Mouse (Mus musculus) erythroblast, embryonic 14.5 days (primary cell): Measurements from ENCODE around the gene Pknox2. TPM values are rescaled to one million over a fixed set of nuclear protein-coding genes. Genes with fewer than 3 reads are reported as not detected.

ENCODE experiments used
- H3K27me3 ChIP-seq: 2 replicates; pipeline ENCODE4 v1.6.1; 2012; ENCODE audit warnings: inconsistent platforms; ENCODE audit not compliant: control insufficient read depth
- H3K36me3 ChIP-seq: 2 replicates; pipeline ENCODE4 v1.6.1; 2012; ENCODE audit warnings: mild to moderate bottlenecking, inconsistent platforms; ENCODE audit not compliant: control insufficient read depth
- H3K4me1 ChIP-seq: 2 replicates; pipeline ENCODE4 v1.6.1; 2012; ENCODE audit warnings: inconsistent platforms; ENCODE audit not compliant: control insufficient read depth
- H3K4me3 ChIP-seq: replicated peaks from 2 replicates; pipeline ENCODE3; 2012; ENCODE audit warnings: moderate library complexity, mild to moderate bottlenecking, inconsistent platforms
- H3K9me3 ChIP-seq: 2 replicates; pipeline ENCODE4 v1.6.1; 2012; ENCODE audit warnings: low read length, inconsistent platforms, mixed read lengths; ENCODE audit not compliant: control insufficient read depth
- GATA1 ChIP-seq: IDR thresholded peaks from 2 replicates; pipeline ENCODE4 v1.6.1; 2012; ENCODE audit warnings: low read length, inconsistent platforms, mixed read lengths
- TAL1 ChIP-seq: IDR thresholded peaks from 3 replicates; pipeline ENCODE4 v1.6.1; 2012; ENCODE audit warnings: low read length, inconsistent platforms, mixed read lengths
- polyA plus RNA-seq: library from polyadenylated mRNA; stranded (reverse); fragments of >175 nt; gene quantifications from 2 replicates; pipeline ENCODE4 v1.2.3, GENCODE M21; 2012

The Pknox2 gene
- polyA plus RNA-seq, 1 experiment = not detected

DNA sequence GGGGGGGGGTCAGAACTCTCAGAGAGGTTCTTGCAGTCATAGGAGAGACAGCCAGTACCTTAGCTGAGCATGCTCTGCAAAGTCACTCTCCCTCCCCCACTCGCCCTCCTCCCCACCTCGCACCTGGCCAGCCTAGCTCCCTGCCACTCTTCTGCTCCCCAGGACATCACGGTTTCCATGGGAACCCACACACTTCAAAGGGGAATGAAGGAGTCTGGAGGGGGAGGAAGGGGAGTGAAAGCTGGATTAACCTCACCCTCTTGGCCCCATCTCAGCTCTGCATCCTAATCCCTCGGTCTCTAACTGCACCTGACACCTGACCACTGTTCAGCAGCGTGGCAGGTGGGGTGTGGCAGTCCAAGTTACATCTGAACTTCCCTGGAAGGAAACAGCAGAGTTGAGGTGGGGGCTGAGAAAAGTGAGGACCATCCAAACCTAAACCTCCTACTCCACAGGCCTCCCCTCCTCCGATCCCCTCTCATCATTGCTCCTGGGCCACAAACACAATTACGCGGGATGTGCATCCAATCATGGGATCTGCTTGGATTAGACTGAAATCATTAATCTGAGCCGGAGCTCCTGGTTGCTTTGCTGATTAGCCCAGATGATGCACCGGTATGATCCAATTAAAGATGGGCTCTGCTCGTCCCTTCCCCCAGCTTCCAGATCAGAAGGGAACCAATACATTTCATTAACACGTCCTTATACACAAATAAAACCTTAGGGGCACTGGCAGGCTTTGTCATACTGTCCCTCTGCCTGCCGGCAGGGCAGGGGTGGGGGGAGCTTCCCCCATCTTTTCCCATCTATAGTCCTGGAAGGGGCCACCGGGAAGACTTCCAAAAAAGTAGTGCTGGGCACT is 196.7 kb downstream of the Pknox2 start:
- no peaks in the 10 kb centered on the region for H3K36me3 ChIP-seq

DNA sequence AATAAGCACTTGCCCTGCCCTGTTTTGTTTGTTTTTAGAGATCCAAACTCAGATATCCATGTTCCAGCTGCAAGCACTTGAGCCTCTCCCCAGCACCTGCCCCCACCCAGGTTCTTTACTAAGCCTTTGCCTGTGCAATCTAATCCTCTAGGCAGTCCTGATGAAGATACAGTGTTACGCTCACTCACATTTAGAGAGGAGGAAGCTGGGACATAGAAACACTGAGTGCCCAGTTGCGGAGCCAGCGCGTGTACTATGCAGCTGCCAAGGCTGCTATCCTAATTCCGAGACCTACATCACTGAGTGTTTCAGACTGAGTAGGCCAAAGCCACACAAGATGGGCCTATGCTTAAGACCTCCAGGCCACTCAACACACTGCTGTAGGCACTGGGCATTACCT is 199.0 kb downstream of the Pknox2 start:
- Histone ChIP-seq H3K4me1 (no peaks in the 10 kb centered on the region), H3K9me3 (no peaks in the 10 kb centered on the region), H3K27me3 (no peaks in the 10 kb centered on the region)

More for the DNA sequence above, 196.7 kb downstream of the Pknox2 start:
- H3K9me3 ChIP-seq = no peaks in the 10 kb centered on the region
- H3K4me1 ChIP-seq = no peaks in the 10 kb centered on the region
- no peak for TF ChIP-seq TAL1
- no peak for TF ChIP-seq GATA1
- H3K27me3 ChIP-seq = no peaks in the 10 kb centered on the region
- H3K4me3 ChIP-seq = no peak overlapping the region

DNA sequence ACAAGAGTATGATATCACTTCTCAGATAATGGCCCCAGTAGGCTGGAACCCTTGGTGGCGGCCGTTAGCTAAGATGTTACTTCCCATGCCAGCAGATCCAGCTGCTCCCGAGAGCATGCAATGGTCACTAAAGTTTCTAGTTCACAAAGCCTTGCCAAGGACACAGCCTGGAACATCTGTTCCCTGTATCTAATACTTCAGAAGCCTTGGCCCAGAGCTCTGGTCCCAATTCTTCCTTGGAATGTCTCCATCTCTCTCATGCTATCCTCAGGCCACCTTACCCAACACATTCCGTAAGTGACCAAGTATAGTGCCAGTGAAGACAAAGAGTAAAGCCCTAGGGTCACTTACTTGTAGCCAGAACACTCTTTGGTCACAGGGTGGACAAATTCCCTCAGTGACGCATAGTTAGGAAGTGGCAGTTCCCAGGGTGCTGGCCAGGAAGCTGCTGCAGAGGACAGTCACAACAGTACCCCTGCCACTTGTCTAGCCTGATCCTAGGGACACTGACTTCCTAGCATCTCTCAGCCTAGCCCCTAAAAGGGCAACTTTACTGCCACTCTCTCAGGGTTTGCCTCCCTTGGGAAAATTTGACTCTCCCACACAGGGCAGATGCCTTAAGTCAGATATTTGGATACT is 200.0 kb downstream of the Pknox2 start:
- Histone ChIP-seq H3K27me3 (no peaks in the 10 kb centered on the region), H3K9me3 (no peaks in the 10 kb centered on the region), H3K4me3 (no peak overlapping the region), H3K4me1 (no peaks in the 10 kb centered on the region), H3K36me3 (no peaks in the 10 kb centered on the region)
- TF ChIP-seq GATA1 (no peak), TAL1 (no peak)

More for the DNA sequence above, 199.0 kb downstream of the Pknox2 start:
- TF ChIP-seq TAL1 = no peak
- no peak for TF ChIP-seq GATA1
- Histone ChIP-seq H3K4me3 (no peak overlapping the region), H3K36me3 (no peaks in the 10 kb centered on the region)

- Histone ChIP-seq H3K27me3 (no peaks in the 10 kb centered on the region), H3K4me3 (no peak overlapping the region), H3K36me3 (no peaks in the 10 kb centered on the region), H3K9me3 (no peaks in the 10 kb centered on the region), H3K4me1 (no peaks in the 10 kb centered on the region)
- no peak for TF ChIP-seq TAL1
- TF ChIP-seq GATA1 = no peak
Measured at GRCm38 (mm10) chr9:36944843-36945242, 202.4 kb downstream of the Pknox2 start.

DNA sequence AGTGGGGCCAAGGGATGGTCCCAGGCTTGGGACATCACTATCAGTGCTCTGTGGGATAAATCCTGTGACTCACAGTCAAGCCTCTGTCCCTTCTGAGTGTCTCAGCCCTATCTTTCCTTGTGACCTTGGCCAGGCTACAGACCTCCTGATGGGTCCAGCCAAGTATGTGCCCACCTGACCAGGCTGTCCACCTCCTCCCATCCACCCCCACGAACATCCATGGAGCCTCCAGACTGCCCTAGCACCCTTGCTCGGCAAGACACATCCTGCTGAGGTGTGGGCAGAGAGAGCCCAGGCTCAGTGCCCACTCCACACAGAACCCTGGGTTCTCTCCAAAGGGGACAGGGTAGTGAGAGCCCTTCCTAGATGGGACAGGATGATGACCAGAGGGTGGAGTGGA is 204.6 kb downstream of the Pknox2 start:
- Histone ChIP-seq H3K27me3 (no peaks in the 10 kb centered on the region), H3K4me3 (no peak overlapping the region), H3K4me1 (no peaks in the 10 kb centered on the region), H3K9me3 (no peaks in the 10 kb centered on the region), H3K36me3 (no peaks in the 10 kb centered on the region)
- TF ChIP-seq GATA1 = no peak

- no peak for TF ChIP-seq GATA1
- no peak for TF ChIP-seq TAL1
- Histone ChIP-seq H3K36me3 (no peaks in the 10 kb centered on the region), H3K27me3 (no peaks in the 10 kb centered on the region), H3K9me3 (no peaks in the 10 kb centered on the region), H3K4me1 (no peaks in the 10 kb centered on the region), H3K4me3 (no peak overlapping the region)
Measured at GRCm38 (mm10) chr9:36942131-36942530, 205.1 kb downstream of the Pknox2 start.

- no peak for TF ChIP-seq GATA1
- TF ChIP-seq TAL1 = no peak
- no peaks in the 10 kb centered on the region for H3K36me3 ChIP-seq
- H3K9me3 ChIP-seq = no peaks in the 10 kb centered on the region
- H3K4me3 ChIP-seq = no peak overlapping the region
- H3K27me3 ChIP-seq = no peaks in the 10 kb centered on the region
- no peaks in the 10 kb centered on the region for H3K4me1 ChIP-seq
Measured at GRCm38 (mm10) chr9:36941565-36941964, 205.6 kb downstream of the Pknox2 start.

GRCm38 (mm10) chr9:36938601-36939078 is 208.6 kb downstream of the Pknox2 start:
- Histone ChIP-seq H3K4me1 (no peaks in the 10 kb centered on the region), H3K4me3 (no peak overlapping the region), H3K9me3 (no peaks in the 10 kb centered on the region), H3K36me3 (no peaks in the 10 kb centered on the region), H3K27me3 (no peaks in the 10 kb centered on the region)
- no peak for TF ChIP-seq GATA1
- no peak for TF ChIP-seq TAL1

- Histone ChIP-seq H3K9me3 (no peaks in the 10 kb centered on the region), H3K36me3 (no peaks in the 10 kb centered on the region), H3K27me3 (no peaks in the 10 kb centered on the region), H3K4me3 (no peak overlapping the region), H3K4me1 (no peaks in the 10 kb centered on the region)
- no peak for TF ChIP-seq GATA1
- TF ChIP-seq TAL1 = no peak
Measured at GRCm38 (mm10) chr9:36933813-36934493, 213.3 kb downstream of the Pknox2 start.
